Mouse (Mus musculus) MEL (cell line): ENCODE results near the gene Dtx3. TPM values are rescaled to one million over a fixed set of nuclear protein-coding genes. Genes with fewer than 3 reads are reported as not detected.

Experiments
- DNase-seq: peaks from one replicate; pipeline ENCODE4 v3.0.0; 2011; ENCODE audit warnings: low read depth, low spot score
- H3K27ac ChIP-seq: 2 replicates; pipeline ENCODE4 v1.5.1; 2012; ENCODE audit warnings: low read depth, mild to moderate bottlenecking, control low read depth, low read length, moderate library complexity; ENCODE audit not compliant: control insufficient read depth
- H3K27me3 ChIP-seq, 2 experiments: fragments of 150-350 bp in 1 of 2; sonication (generic) in 1 of 2; 2 replicates each; pipeline ENCODE4 v1.6.1; 2012; ENCODE audit warnings: low read length in 2 of 2, mild to moderate bottlenecking in 2 of 2, improper control_type of control experiment in 1 of 2, moderate library complexity in 1 of 2; ENCODE audit not compliant: insufficient read depth in 2 of 2, control insufficient read depth in 1 of 2
- H3K36me3 ChIP-seq, 2 experiments: 2 replicates each; pipeline ENCODE4 v1.6.1; 2012 to 2014; ENCODE audit warnings: low read length in 2 of 2, improper control_type of control experiment in 1 of 2, inconsistent platforms in 1 of 2, mild to moderate bottlenecking in 1 of 2; ENCODE audit not compliant: insufficient read depth in 2 of 2, control insufficient read depth in 1 of 2
- H3K4me1 ChIP-seq, 2 experiments: fragments of 150-350 bp in 1 of 2; sonication (generic) in 1 of 2; 2 replicates each; pipeline ENCODE4 v1.6.1; 2012; ENCODE audit warnings: low read length in 2 of 2, improper control_type of control experiment in 1 of 2, mild to moderate bottlenecking in 1 of 2; ENCODE audit not compliant: insufficient read depth in 2 of 2, control insufficient read depth in 1 of 2
- H3K4me3 ChIP-seq, 2 experiments: fragments of 150-350 bp in 1 of 2; sonication (generic) in 1 of 2; 2 replicates each; pipeline ENCODE4 v1.5.1; 2012; ENCODE audit warnings: low read depth in 2 of 2, low read length in 2 of 2, mild to moderate bottlenecking in 2 of 2, moderate library complexity in 2 of 2, control low read depth in 1 of 2, improper control_type of control experiment in 1 of 2; ENCODE audit not compliant: control insufficient read depth in 1 of 2, insufficient read depth in 1 of 2
- H3K79me2 ChIP-seq: 2 replicates; pipeline ENCODE4 v1.6.1; 2012; ENCODE audit warnings: mild to moderate bottlenecking, low read length, moderate library complexity; ENCODE audit not compliant: control insufficient read depth, poor library complexity, insufficient read depth
- H3K9ac ChIP-seq: 2 replicates; pipeline ENCODE4 v1.6.1; 2012; ENCODE audit warnings: low read depth, mild to moderate bottlenecking, control low read depth, low read length, moderate library complexity; ENCODE audit not compliant: control insufficient read depth, poor library complexity, severe bottlenecking
- H3K9me3 ChIP-seq: fragments of 150-350 bp; sonication (generic); replicated peaks from 2 replicates; pipeline ENCODE4 v1.6.1; 2012; ENCODE audit warnings: mild to moderate bottlenecking, low read length, improper control_type of control experiment, moderate library complexity; ENCODE audit not compliant: insufficient read depth
- BHLHE40 ChIP-seq: IDR thresholded peaks from 2 replicates; pipeline ENCODE4 v1.6.1; 2012; ENCODE audit warnings: low read depth, mild to moderate bottlenecking, inconsistent platforms, low read length, improper control_type of control experiment, borderline replicate concordance
- CHD1 ChIP-seq: IDR thresholded peaks from 2 replicates; pipeline ENCODE4 v1.6.1; 2012; ENCODE audit warnings: low read depth, mild to moderate bottlenecking, inconsistent platforms, low read length, improper control_type of control experiment
- E2F4 ChIP-seq: IDR thresholded peaks from 2 replicates; pipeline ENCODE4 v1.6.1; 2011; ENCODE audit warnings: low read depth, low read length, improper control_type of control experiment, borderline replicate concordance
- ELF1 ChIP-seq: IDR thresholded peaks from 2 replicates; pipeline ENCODE4 v1.6.1; 2014; ENCODE audit warnings: low read depth, mild to moderate bottlenecking, inconsistent platforms, low read length, improper control_type of control experiment, moderate library complexity
- GABPA ChIP-seq: IDR thresholded peaks from 2 replicates; pipeline ENCODE4 v1.6.1; 2012; ENCODE audit warnings: low read depth, mild to moderate bottlenecking, inconsistent platforms, low read length, improper control_type of control experiment, moderate library complexity
- JUND ChIP-seq: IDR thresholded peaks from 2 replicates; pipeline ENCODE4 v1.6.1; 2011; ENCODE audit warnings: low read depth, mild to moderate bottlenecking, improper control_type of control experiment, low read length
- MAFK ChIP-seq: IDR thresholded peaks from 2 replicates; pipeline ENCODE4 v1.6.1; 2011; ENCODE audit warnings: low read depth, mild to moderate bottlenecking, low read length, improper control_type of control experiment, borderline replicate concordance
- MAX ChIP-seq: IDR thresholded peaks from 2 replicates; pipeline ENCODE4 v1.6.1; 2011; ENCODE audit warnings: low read length, improper control_type of control experiment
- MAZ ChIP-seq: IDR thresholded peaks from 2 replicates; pipeline ENCODE4 v1.6.1; 2012; ENCODE audit warnings: low read depth, mild to moderate bottlenecking, inconsistent platforms, low read length, improper control_type of control experiment
- MEF2A ChIP-seq: IDR thresholded peaks from 2 replicates; pipeline ENCODE4 v1.6.1; 2014; ENCODE audit warnings: low read depth, mild to moderate bottlenecking, inconsistent platforms, low read length, improper control_type of control experiment; ENCODE audit not compliant: poor library complexity, insufficient replicate concordance, severe bottlenecking; ENCODE audit errors: extremely low read depth
- MYC ChIP-seq: IDR thresholded peaks from 2 replicates; pipeline ENCODE4 v1.6.1; 2011; ENCODE audit warnings: low read depth, mild to moderate bottlenecking, low read length, improper control_type of control experiment, moderate library complexity
- NELFE ChIP-seq: IDR thresholded peaks from 2 replicates; pipeline ENCODE4 v1.6.1; 2011; ENCODE audit warnings: low read depth, low read length, improper control_type of control experiment
- NRF1 ChIP-seq: IDR thresholded peaks from 2 replicates; pipeline ENCODE4 v1.6.1; 2014; ENCODE audit warnings: low read depth, mild to moderate bottlenecking, inconsistent platforms, low read length, improper control_type of control experiment, moderate library complexity; ENCODE audit not compliant: poor library complexity, insufficient read depth, severe bottlenecking
- RAD21 ChIP-seq: IDR thresholded peaks from 2 replicates; pipeline ENCODE4 v1.6.1; 2011; ENCODE audit warnings: mild to moderate bottlenecking, low read depth, low read length, improper control_type of control experiment
- TAL1 ChIP-seq: IDR thresholded peaks from 2 replicates; pipeline ENCODE4 v1.6.1; 2012; ENCODE audit warnings: mild to moderate bottlenecking, inconsistent platforms, low read length, moderate library complexity, mixed read lengths
- TBP ChIP-seq: IDR thresholded peaks from 2 replicates; pipeline ENCODE4 v1.8.0; 2011; ENCODE audit warnings: low read depth, low read length, improper control_type of control experiment
- TCF12 ChIP-seq: IDR thresholded peaks from 2 replicates; pipeline ENCODE4 v1.6.1; 2014; ENCODE audit warnings: low read depth, mild to moderate bottlenecking, inconsistent platforms, low read length, improper control_type of control experiment, moderate library complexity
- UBTF ChIP-seq: IDR thresholded peaks from 2 replicates; pipeline ENCODE4 v1.6.1; 2012; ENCODE audit warnings: low read depth, mild to moderate bottlenecking, inconsistent platforms, low read length, improper control_type of control experiment, moderate library complexity, borderline replicate concordance; ENCODE audit not compliant: insufficient read depth
- USF2 ChIP-seq, 2 experiments: IDR thresholded peaks; 2 replicates each; pipeline ENCODE4 v1.6.1; 2011 to 2012; ENCODE audit warnings: improper control_type of control experiment in 2 of 2, low read length in 2 of 2, borderline replicate concordance in 1 of 2, inconsistent platforms in 1 of 2, low read depth in 1 of 2, mild to moderate bottlenecking in 1 of 2; ENCODE audit not compliant: insufficient read depth in 1 of 2
- ZNF384 ChIP-seq: IDR thresholded peaks from 2 replicates; pipeline ENCODE4 v1.6.1; 2012; ENCODE audit warnings: low read depth, mild to moderate bottlenecking, inconsistent platforms, low read length, improper control_type of control experiment
- polyA plus RNA-seq, 2 experiments: library from polyadenylated mRNA; stranded (reverse) in 1 of 2; unstranded in 1 of 2; fragments of >175 nt in 1 of 2; fragments of >200 nt in 1 of 2; gene quantifications; 2 replicates each; pipeline versions ENCODE4 v1.2.1 to v1.2.4; 2012; ENCODE audit warnings: low replicate concordance in 2 of 2, low read depth in 1 of 2; ENCODE audit not compliant: insufficient read length in 2 of 2, insufficient read depth in 1 of 2, missing spikeins in 1 of 2
- total RNA-seq: library from RNA; depleted of rRNA; stranded (reverse); fragments of 300-350 nt; gene quantifications from 2 replicates; pipeline ENCODE4 v1.2.3, GENCODE M21; 2012; rRNA removed

Dtx3 gene
- total and polyA plus RNA-seq, 3 experiments: 30.5 to 107 TPM; not detected in 1

DNA sequence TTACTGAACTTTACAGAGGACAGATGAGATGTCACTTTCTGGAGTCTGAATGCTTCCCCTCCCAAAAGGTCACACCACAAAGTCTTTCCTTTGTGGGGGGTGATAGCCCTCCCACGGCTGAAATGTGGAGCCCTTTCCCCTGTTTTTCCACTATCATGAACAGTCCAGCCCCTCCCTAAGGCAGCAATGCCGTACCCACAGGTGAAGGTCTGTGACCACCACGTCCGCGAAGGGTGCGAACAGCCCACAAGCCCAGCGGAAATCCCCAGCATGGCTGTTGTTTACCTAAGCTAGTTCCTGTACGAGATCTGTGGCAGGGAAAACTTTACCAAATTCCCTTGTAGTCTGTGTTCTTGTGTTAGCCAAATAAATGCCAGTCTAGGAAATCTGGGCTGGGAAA lies 54.0 kb downstream of the Dtx3 start:
- H3K79me2 ChIP-seq: no peaks in the 10 kb centered on the region
- H3K27ac ChIP-seq: no peak overlapping the region
- no peak overlapping the region for H3K9ac ChIP-seq
- no peak for DNase-seq
- TF ChIP-seq MAFK (no peak), E2F4 (no peak), NRF1 (no peak), MEF2A (no peak), NELFE (no peak)
- H3K9me3 ChIP-seq: no peaks in the 10 kb centered on the region
- H3K4me1 ChIP-seq: peaks cover 21 to 27% of the 10 kb centered on the region in 2 experiments
- no peak overlapping the region for H3K4me3 ChIP-seq
- H3K27me3 ChIP-seq: no peaks in the 10 kb centered on the region
- peaks cover 0 to 25% of the 10 kb centered on the region in 2 experiments; a peak in 2 of 4 replicates for H3K36me3 ChIP-seq

DNA sequence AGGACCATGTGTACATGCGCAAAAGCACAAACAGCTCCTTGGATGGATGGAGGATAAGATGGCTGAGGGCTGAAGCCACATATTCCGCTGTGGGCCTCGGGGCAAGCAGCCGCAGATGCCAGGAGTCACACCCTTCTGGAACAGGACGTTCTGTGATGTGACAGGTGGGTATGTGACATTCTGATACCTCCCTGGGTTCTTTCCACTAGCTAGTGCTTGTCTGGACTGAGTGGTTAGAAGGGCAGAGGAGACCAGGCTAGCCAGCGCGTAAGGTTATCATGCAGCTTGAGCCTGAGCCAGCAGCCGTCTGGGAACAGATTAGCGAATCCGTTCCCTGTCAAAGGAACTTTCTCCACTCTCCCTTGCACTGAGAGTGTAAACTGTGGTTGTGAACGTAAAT lies 54.6 kb downstream of the Dtx3 start:
- Histone ChIP-seq H3K36me3 (peaks cover 0 to 31% of the 10 kb centered on the region in 2 experiments; a peak in 2 of 4 replicates), H3K27ac (no peak overlapping the region), H3K27me3 (no peaks in the 10 kb centered on the region), H3K4me3 (no peak overlapping the region), H3K9ac (no peak overlapping the region), H3K4me1 (peaks cover 25 to 32% of the 10 kb centered on the region in 2 experiments), H3K79me2 (no peaks in the 10 kb centered on the region), H3K9me3 (no peaks in the 10 kb centered on the region)
- TF ChIP-seq BHLHE40: no peak
- TF ChIP-seq MAX: no peak
- TF ChIP-seq CHD1: no peak
- no peak for TF ChIP-seq TCF12
- no peak for TF ChIP-seq MAZ
- TF ChIP-seq TAL1: no peak
- TF ChIP-seq UBTF: no peak
- no peak for TF ChIP-seq TBP
- TF ChIP-seq GABPA: no peak
- TF ChIP-seq JUND: no peak
- no peak for TF ChIP-seq ZNF384
- TF ChIP-seq USF2 (IDR thresholded peaks at IDR 0.05; ENCODE audit: borderline replicate concordance in 1 of 2, insufficient read depth in 1 of 2, low read depth in 1 of 2, low read length in 2 of 2): no peak
- no peak for TF ChIP-seq ELF1
- no peak for TF ChIP-seq RAD21
- no peak for TF ChIP-seq MYC
- no peak for DNase-seq

Other genes with a start within 250 kb of the Dtx3 start
- gene Ctdsp2, start 217.0 kb downstream of the Dtx3 start, total RNA-seq: 16.7 and 19.3 TPM in 2 replicates
- gene Ctdsp2, start 217.0 kb downstream of the Dtx3 start, polyA plus RNA-seq: 10 to 100 TPM in 1 of 2 experiments, not detected in 1; 69.3 TPM
- gene Avil, start 195.0 kb downstream of the Dtx3 start, total RNA-seq: 10.1 and 21.6 TPM in 2 replicates
- gene Avil, start 195.0 kb downstream of the Dtx3 start, polyA plus RNA-seq: 10 to 100 TPM; 16.0 to 49.7 TPM
- 88.9 and 90.0 TPM in 2 replicates for gene Tsfm, start 164.9 kb downstream of the Dtx3 start, total RNA-seq
- 10 to 100 TPM in 1 of 2 experiments, not detected in 1; 84.7 TPM for gene Tsfm, start 164.9 kb downstream of the Dtx3 start, polyA plus RNA-seq
- gene Mettl1, start 154.3 kb downstream of the Dtx3 start, total RNA-seq: 32.6 and 35.3 TPM in 2 replicates
- gene Mettl1, start 154.3 kb downstream of the Dtx3 start, polyA plus RNA-seq: 10 to 100 TPM in 1 of 2 experiments, not detected in 1; 67.3 TPM
- gene Eef1akmt3, start 154.2 kb downstream of the Dtx3 start, total RNA-seq: 0.27 and 0.42 TPM in 2 replicates
- gene Eef1akmt3, start 154.2 kb downstream of the Dtx3 start, polyA plus RNA-seq: 1 to 10 TPM in 1 of 2 experiments, not detected in 1; 2.3 TPM
- gene Cyp27b1, start 147.5 kb downstream of the Dtx3 start, total RNA-seq: 0.23 TPM in 2 replicates
- under 1 TPM in 1 of 2 experiments, not detected in 1; 0.93 TPM for gene Cyp27b1, start 147.5 kb downstream of the Dtx3 start, polyA plus RNA-seq
- gene March9, start 135.5 kb downstream of the Dtx3 start, total RNA-seq: 2.1 and 2.3 TPM in 2 replicates
- 1 to 10 TPM in 1 of 2 experiments, not detected in 1; 5.2 TPM for gene March9, start 135.5 kb downstream of the Dtx3 start, polyA plus RNA-seq
- gene Cdk4, start 132.2 kb downstream of the Dtx3 start, total RNA-seq: 362 and 443 TPM in 2 replicates
- gene Cdk4, start 132.2 kb downstream of the Dtx3 start, polyA plus RNA-seq: 1,000 to 10,000 TPM in 1 of 2 experiments, 100 to 1,000 TPM in 1; 843 to 1,325 TPM
- gene Tspan31, start 125.5 kb downstream of the Dtx3 start, total RNA-seq: 49.7 and 57.2 TPM in 2 replicates
- gene Tspan31, start 125.5 kb downstream of the Dtx3 start, polyA plus RNA-seq: 10 to 100 TPM in 1 of 2 experiments, not detected in 1; 63.1 TPM
- 0.03 and 0.04 TPM in 2 replicates for gene Agap2, start 120.4 kb downstream of the Dtx3 start, total RNA-seq
- gene Agap2, start 120.4 kb downstream of the Dtx3 start, polyA plus RNA-seq: under 1 TPM in 1 of 2 experiments, not detected in 1; 0.46 TPM
- 41.5 and 42.4 TPM in 2 replicates for gene Os9, start 74.6 kb downstream of the Dtx3 start, total RNA-seq
- gene Os9, start 74.6 kb downstream of the Dtx3 start, polyA plus RNA-seq: 10 to 100 TPM in 1 of 2 experiments, not detected in 1; 60.4 TPM
- gene B4galnt1, start 30.5 kb downstream of the Dtx3 start, total RNA-seq: 23.7 and 24.6 TPM in 2 replicates
- 10 to 100 TPM; 65.8 to 66.0 TPM for gene B4galnt1, start 30.5 kb downstream of the Dtx3 start, polyA plus RNA-seq
- 0.75 and 1.1 TPM in 2 replicates for gene Slc26a10, start 15.1 kb downstream of the Dtx3 start, total RNA-seq
- 1 to 10 TPM in 1 of 2 experiments, not detected in 1; 1.3 TPM for gene Slc26a10, start 15.1 kb downstream of the Dtx3 start, polyA plus RNA-seq
- 16.9 and 18.3 TPM in 2 replicates for gene Arhgef25, start 5.6 kb downstream of the Dtx3 start, total RNA-seq
- 10 to 100 TPM in 1 of 2 experiments, not detected in 1; 44.6 TPM for gene Arhgef25, start 5.6 kb downstream of the Dtx3 start, polyA plus RNA-seq
- gene Pip4k2c, start 15.9 kb upstream of the Dtx3 start, total RNA-seq: 31.1 and 31.9 TPM in 2 replicates
- gene Pip4k2c, start 15.9 kb upstream of the Dtx3 start, polyA plus RNA-seq: 10 to 100 TPM in 1 of 2 experiments, not detected in 1; 58.2 TPM
- 0.42 and 0.52 TPM in 2 replicates for gene Kif5a, start 67.6 kb upstream of the Dtx3 start, total RNA-seq
- 1 to 10 TPM in 1 of 2 experiments, not detected in 1; 1.3 TPM for gene Kif5a, start 67.6 kb upstream of the Dtx3 start, polyA plus RNA-seq
- gene Dctn2, start 70.6 kb upstream of the Dtx3 start, total RNA-seq: 223 and 240 TPM in 2 replicates
- 100 to 1,000 TPM in 1 of 2 experiments, not detected in 1; 297 TPM for gene Dctn2, start 70.6 kb upstream of the Dtx3 start, polyA plus RNA-seq
- gene Mbd6, start 93.3 kb upstream of the Dtx3 start, total RNA-seq: 4.2 and 5.0 TPM in 2 replicates
- gene Mbd6, start 93.3 kb upstream of the Dtx3 start, polyA plus RNA-seq: 10 to 100 TPM in 1 of 2 experiments, not detected in 1; 44.8 TPM
- gene Mars, start 116.1 kb upstream of the Dtx3 start, total RNA-seq: 147 and 162 TPM in 2 replicates
- gene Mars, start 116.1 kb upstream of the Dtx3 start, polyA plus RNA-seq: 100 to 1,000 TPM in 1 of 2 experiments, not detected in 1; 195 TPM
- gene Arhgap9, start 126.2 kb upstream of the Dtx3 start, total RNA-seq: 24.4 and 27.7 TPM in 2 replicates
- gene Arhgap9, start 126.2 kb upstream of the Dtx3 start, polyA plus RNA-seq: 10 to 100 TPM in 1 of 2 experiments, not detected in 1; 41.1 TPM
- gene Gli1, start 146.2 kb upstream of the Dtx3 start, total RNA-seq: 1.3 and 1.4 TPM in 2 replicates
- gene Gli1, start 146.2 kb upstream of the Dtx3 start, polyA plus RNA-seq: 1 to 10 TPM in 1 of 2 experiments, not detected in 1; 8.0 TPM
- not detected in 2 replicates for gene Inhbe, start 158.7 kb upstream of the Dtx3 start, total RNA-seq
- under 1 TPM in 1 of 2 experiments, not detected in 1; 0.03 TPM for gene Inhbe, start 158.7 kb upstream of the Dtx3 start, polyA plus RNA-seq
- not detected in 2 replicates for gene Inhbc, start 174.7 kb upstream of the Dtx3 start, total RNA-seq
- not detected for gene Inhbc, start 174.7 kb upstream of the Dtx3 start, polyA plus RNA-seq
- gene R3hdm2, start 184.6 kb upstream of the Dtx3 start, total RNA-seq: 8.0 and 8.2 TPM in 2 replicates
- 10 to 100 TPM in 1 of 2 experiments, not detected in 1; 60.6 TPM for gene R3hdm2, start 184.6 kb upstream of the Dtx3 start, polyA plus RNA-seq